Mouse (Mus musculus) gonadal fat pad, adult 2 months (tissue): ENCODE measurements around the gene Ttc9. TPM values are rescaled to one million over a fixed set of nuclear protein-coding genes. Genes with fewer than 3 reads are reported as not detected.

Experiments
- DNase-seq: peaks from one replicate; pipeline ENCODE4 v3.0.0-alpha.2; 2012; ENCODE audit warnings: low read depth
- polyA plus RNA-seq: library from polyadenylated mRNA; depleted of rRNA; stranded (reverse); fragments of >200 nt; gene quantifications from 2 replicates; pipeline ENCODE4 v1.2.3, GENCODE M21; 2012; rRNA removed

The Ttc9 gene
- polyA plus RNA-seq: 3.0 TPM in 2 replicates

GRCm38 (mm10) chr12:81630915-81631660, at the start of gene Ttc9:
Ttc9 (plus strand) TSS chr12:81631249.
- DNase-seq: no peak

- peak; percentile 67 for DNase-seq
These were observed 36.0 kb upstream of the Ttc9 start, which contains the start of gene Med6 for GRCm38 (mm10) chr12:81594902-81595671. Med6 (minus strand) TSS chr12:81595008.

DNA sequence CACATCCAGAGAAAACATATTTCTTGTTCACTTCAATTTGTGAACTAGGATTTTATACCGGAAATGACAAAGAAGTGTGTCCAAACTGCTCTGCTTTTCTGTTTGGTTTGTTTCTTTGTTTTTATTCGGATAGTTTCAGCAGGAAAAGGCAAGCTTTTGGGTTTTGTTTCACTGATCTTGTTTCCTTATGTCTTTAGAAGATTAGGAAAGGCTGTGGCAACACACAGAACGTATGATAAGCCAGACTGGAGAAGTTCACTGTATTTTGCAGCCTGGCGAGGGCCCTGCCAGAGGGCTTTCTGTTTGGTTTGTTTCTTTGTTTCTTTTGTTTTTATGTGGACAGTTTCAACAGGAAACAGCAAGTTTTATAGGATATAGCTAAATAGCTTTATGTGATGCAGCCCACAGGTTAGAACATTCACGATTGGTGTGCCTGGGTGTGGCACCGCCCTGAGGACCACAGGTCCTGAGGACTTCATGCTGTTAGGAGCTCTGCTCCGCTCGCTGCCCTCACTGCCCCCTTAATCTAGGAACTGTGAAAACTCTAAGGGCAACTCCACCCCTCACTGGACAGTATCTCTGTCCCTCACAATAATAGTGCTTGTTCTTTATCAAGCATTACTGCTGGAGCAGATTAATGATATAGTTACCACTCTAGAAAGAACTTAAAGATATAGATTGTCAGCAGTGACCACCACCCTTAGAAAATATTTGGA, 34.3 kb upstream of the Ttc9 start:
- no peak for DNase-seq

DNA sequence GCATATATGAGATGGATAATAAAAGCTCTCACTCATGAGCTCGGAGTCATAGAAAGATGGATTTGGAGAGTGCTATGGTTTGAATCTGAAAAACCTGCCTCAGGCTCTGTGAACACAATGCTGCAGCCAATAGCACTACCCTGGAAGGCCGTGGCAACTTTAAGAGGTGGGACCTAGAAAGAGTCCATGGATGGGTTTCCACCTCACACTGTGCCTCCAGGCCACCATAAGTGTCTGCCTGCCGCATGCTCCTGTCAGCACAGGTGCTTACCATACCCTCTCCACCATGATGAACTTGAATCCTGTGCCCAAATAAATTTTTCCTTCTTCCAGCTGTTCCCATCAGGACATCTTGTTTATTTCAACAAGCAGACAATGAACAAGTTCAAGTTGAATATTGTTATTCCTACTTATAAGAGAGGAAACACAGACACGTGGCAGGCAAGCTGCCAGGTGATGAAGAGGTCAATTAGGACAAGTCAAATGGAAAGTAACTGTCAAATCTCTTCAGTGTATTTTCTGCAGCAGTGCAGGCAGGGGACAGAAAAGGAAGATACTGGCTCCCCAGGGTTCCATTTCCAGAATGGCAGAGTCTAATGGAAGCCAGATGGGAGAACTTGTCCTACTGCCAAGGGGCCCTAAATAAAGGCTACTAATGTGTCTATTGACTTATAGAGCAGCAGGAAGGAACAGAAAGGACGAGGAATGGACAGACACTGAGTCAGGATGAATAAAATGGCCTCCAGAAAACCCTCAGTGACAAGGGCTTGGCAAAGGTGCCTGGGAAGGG, 25.9 kb upstream of the Ttc9 start:
- DNase-seq: no peak

DNA sequence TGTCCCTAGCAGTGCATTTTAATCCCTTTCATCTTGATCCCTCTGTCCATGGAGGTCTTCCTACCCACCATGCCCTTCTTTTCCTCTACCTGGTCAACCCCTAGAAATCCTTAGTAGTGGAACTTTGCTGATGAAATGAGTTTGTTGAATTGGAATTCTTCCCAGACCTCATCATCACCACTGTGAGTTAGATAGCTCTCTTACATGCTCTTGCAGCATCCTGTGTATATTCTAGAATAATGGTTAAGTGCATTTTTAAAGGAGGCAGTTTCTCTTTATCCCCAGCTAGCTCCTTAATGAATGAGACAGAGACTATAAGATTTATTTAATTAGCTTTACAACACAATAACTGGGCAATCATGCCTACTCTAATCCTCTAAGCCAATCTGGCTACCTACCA, 21.6 kb upstream of the Ttc9 start:
- no peak for DNase-seq

- no peak for DNase-seq
These were observed 15.2 kb upstream of the Ttc9 start for GRCm38 (mm10) chr12:81615807-81616206.

DNA sequence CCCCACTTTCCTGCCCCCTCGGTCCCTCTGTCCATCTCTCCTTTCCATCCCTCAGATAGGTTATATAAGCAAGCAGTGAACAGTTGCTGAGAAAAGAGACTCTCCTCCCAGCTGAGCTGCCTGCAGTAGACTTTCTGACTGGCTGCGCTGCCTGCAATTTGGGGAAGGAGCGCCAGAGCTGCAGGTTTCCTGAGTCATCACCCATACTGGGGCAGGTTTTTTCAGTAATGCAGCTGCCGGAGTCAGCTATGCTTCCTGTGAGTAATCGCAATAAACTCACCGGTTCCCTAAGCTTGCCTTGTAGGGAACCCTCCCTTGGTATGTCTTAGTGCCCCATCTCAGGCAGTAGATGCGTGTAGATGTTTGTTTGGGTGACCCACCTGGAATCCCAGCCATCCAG, 14.1 kb upstream of the Ttc9 start:
- DNase-seq: no peak

DNA sequence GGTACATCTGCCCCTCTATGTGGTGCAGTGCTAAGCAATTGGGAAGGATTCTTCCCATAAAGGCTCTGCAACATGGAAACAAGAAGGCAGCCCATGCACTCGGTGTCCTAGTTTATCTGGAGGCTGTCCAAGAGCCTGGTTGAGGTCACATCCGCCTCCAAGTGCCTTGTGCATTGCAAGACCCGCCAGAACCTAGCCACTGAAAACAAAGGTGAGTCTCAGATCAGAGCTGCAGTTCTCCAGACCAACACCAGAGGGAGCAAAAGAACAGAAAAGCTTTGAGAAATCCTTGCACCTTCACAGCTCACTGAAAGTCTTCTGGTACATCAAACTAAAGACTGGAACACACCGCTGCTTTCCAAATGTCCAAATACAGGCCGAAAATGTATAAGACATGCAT, 11.7 kb upstream of the Ttc9 start:
- no peak for DNase-seq

- DNase-seq: no peak
These were observed 7.7 kb upstream of the Ttc9 start for GRCm38 (mm10) chr12:81623377-81623776.

- no peak for DNase-seq
These were observed 4.7 kb upstream of the Ttc9 start for GRCm38 (mm10) chr12:81626226-81626861.

DNA sequence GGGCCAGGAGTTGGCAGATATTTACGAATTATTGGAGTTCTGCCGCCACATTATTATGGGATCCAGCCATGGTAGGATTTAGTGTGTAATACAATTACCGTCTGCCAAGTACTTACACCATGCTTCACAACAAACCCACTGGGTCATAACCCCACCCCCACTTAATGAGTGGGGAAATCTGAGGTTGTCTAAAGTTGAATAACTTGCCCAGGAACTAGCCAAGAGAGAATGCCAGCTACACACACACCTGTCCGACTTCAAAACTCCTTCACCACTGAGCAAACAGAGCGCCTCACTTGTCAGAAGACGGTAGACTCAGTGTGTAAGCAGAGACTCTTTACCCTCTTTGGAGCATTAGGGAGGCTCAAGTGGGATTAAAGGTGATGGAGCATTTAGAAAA, 3.6 kb upstream of the Ttc9 start:
- DNase-seq: peak; percentile 41

- peak; percentile 54 for DNase-seq
These were observed 3.0 kb upstream of the Ttc9 start for GRCm38 (mm10) chr12:81628091-81628490.

- DNase-seq: no peak
These were observed 532 bp upstream of the Ttc9 start for GRCm38 (mm10) chr12:81630520-81630914.

DNA sequence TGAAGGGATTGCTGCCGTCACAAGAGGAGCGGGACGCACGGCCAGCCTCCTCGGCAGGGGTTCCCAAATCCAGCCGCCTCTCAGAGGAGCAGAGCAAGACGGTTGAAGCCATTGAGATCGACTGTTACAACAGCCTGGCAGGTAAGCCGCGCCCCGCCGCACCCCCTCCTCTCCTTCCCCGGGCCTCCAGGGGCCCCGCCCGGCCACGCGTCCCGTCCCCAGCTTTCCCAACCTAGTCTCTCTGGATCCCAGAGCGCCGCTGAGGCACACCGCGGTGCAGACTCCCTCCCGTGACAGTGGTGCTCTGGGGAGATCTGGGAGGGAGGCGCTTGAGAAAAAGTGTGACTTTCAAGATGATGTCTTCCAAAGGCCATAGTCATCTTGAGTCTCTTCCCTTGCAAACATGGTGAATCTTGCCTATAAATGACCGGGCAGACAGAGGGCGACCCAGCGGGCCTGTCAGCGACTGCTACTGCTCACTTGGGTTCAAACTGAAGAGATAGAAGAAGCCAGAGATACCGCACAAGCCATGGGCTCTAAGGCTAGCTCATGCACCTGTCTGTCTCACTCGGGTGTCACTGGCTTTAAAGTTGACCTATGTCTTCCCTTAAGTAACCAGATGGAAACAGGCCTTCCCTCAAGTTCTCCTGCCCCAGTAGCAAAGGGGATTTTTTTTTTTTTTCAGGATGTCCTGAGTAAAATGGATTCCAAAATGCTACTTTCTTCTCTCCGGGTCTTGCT, 782 bp downstream of the Ttc9 start:
- DNase-seq: no peak

GRCm38 (mm10) chr12:81633246-81633645, 2.2 kb downstream of the Ttc9 start:
- no peak for DNase-seq

- DNase-seq: no peak
These were observed 9.6 kb downstream of the Ttc9 start for GRCm38 (mm10) chr12:81640656-81641055.

DNA sequence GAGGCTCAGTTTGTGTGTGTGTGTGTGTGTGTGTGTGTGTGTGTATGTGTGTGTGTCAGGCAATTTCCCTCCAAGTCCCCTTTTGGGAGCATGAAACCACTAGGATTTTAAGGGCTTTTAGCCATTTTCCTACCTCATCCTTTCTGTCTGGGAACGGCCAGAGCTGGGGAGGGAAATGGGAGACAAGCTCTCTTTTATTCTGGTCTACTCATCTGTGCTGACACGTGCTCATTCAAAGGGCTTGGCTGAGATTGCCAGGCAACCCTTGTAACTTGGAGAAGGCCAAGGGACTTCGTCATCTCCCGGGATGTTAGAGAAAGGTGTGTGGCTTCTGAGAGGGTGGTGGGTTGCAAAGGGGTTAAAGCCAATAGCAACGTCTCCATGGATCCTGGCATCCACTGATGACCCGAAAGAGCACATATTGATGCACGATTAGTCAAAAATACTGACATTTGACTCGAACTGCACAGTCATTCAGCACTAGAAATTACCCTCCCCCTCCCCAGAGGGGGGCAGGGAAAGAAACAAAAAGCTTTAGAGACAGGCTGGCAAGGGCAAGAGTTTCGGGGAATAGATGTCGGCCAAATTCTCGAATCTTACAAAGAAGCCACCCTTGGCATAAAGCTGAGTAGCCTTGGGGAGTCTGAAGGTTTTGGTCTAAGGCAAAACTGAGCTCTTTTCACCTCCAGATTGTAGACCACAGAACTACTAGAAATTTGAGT, 11.5 kb downstream of the Ttc9 start:
- no peak for DNase-seq

DNA sequence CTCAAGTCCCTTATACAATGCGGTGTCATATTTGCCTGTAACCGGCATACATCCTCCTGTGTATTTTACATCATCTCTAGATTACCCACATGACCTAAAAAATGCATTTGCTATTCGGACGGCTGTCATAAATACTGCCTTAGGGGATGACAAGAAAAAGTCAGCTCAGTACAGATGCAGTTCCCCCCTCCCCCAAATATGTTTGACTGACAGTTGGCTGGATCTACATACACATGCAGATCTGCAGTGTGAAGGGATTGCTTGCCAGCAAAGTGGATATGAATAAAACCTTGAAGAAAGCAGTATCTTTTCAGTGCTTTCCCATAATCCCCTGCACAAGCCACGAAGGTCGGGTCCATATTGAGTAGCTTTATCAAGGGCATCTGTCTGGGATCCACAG, 15.8 kb downstream of the Ttc9 start:
- no peak for DNase-seq

- DNase-seq: no peak
These were observed 22.3 kb downstream of the Ttc9 start for GRCm38 (mm10) chr12:81653344-81653743.

DNA sequence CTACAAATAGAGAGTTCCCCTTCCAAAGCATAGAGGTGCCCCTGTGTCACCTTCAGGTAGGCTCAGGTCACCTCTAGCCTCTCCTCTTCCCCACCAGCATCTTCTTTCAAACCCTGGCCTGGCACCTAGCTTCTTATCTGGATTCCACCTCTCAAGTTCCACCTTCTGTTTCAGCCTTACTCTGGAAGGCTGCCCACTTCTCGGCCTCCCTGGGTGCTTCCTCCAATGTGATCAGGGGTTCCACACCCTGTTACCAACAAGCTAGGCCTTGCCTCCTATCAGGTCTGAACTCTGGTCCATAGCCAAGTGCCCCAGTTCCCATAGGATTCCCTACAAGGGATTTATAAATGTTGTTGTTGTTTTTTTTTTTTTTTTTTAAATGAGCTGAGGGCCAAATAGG, 26.3 kb downstream of the Ttc9 start:
- no peak for DNase-seq
